Mouse (Mus musculus) stomach, postnatal 0 days (tissue): ENCODE measurements around the gene Cep95. TPM values are rescaled to one million over a fixed set of nuclear protein-coding genes. Genes with fewer than 3 reads are reported as not detected.

Experiments used
- ATAC-seq: fragments of 200-750 bp; cut with Nextera tagmentation; 2 replicates; pipeline ENCODE4 v1.8.0; 2017; ENCODE audit not compliant: low FRiP score, low TSS enrichment
- DNase-seq: peaks from one replicate; pipeline ENCODE4 v3.0.0-alpha.2; 2016; ENCODE audit warnings: low spot score
- H3K27ac ChIP-seq: fragments of 300-500 bp; sonication (generic); replicated peaks from 2 replicates; pipeline ENCODE4 v1.5.1; 2014; ENCODE audit warnings: mild to moderate bottlenecking, control low read depth
- H3K27me3 ChIP-seq: fragments of 300-500 bp; sonication (generic); 2 replicates; pipeline ENCODE4 v1.6.1; 2014; ENCODE audit warnings: low read length; ENCODE audit not compliant: control insufficient read depth, insufficient read depth
- H3K36me3 ChIP-seq: fragments of 300-500 bp; sonication (generic); 2 replicates; pipeline ENCODE4 v1.6.1; 2014; ENCODE audit warnings: low read length, mixed read lengths; ENCODE audit not compliant: control insufficient read depth, insufficient read depth
- H3K4me1 ChIP-seq: fragments of 300-500 bp; sonication (generic); replicated peaks from 2 replicates; pipeline ENCODE4 v1.6.1; 2014; ENCODE audit warnings: antibody characterized with exemption; ENCODE audit not compliant: control insufficient read depth, insufficient read depth
- H3K4me2 ChIP-seq: fragments of 300-500 bp; sonication (generic); replicated peaks from 2 replicates; pipeline ENCODE4 v1.6.1; 2014; ENCODE audit warnings: low read depth, mild to moderate bottlenecking, control low read depth, moderate library complexity
- H3K4me3 ChIP-seq: fragments of 300-500 bp; sonication (generic); 2 replicates; pipeline ENCODE4 v1.5.1; 2014; ENCODE audit warnings: low read depth, low read length, control low read depth
- H3K9ac ChIP-seq: fragments of 300-500 bp; sonication (generic); 2 replicates; pipeline ENCODE4 v1.6.1; 2014; ENCODE audit warnings: mild to moderate bottlenecking, low read length, control low read depth, mixed read lengths
- H3K9me3 ChIP-seq: fragments of 300-500 bp; sonication (generic); 2 replicates; pipeline ENCODE4 v1.6.1; 2016; ENCODE audit warnings: low read length; ENCODE audit not compliant: control insufficient read depth
- CTCF ChIP-seq: IDR thresholded peaks from 2 replicates; pipeline ENCODE4 v1.5.1; 2016; ENCODE audit warnings: antibody characterized with exemption, low read depth, mild to moderate bottlenecking, moderate library complexity
- EP300 ChIP-seq: optimal IDR thresholded peaks from 2 replicates; pipeline ENCODE3; 2016; ENCODE audit warnings: antibody characterized with exemption
- WGBS: fragments of 180-500 bp; shearing (Covaris S2); extraction: QIAGEN DNeasy Blood & Tissue Kit; methylation state at CpG from one replicate; pipeline ENCODE4 v1.1.7; 2014; 5-methylcytosine and 5-hydroxymethylcytosine counted together
- polyA plus RNA-seq: library from polyadenylated mRNA; unstranded; fragments of >200 nt; fragmentation: Nextera tagmentation; extraction: Ambion mirVana; gene quantifications from 2 replicates; pipeline ENCODE4 v1.2.1, GENCODE M21; 2015

Cep95 gene
- polyA plus RNA-seq, 1 experiment from 2014 or later: 4.9 TPM

- H3K4me3 ChIP-seq: no peak overlapping the region
- DNase-seq: no peak
- H3K9me3 ChIP-seq: no peaks in the 10 kb centered on the region
- ATAC-seq: no peak
- TF ChIP-seq EP300 (no peak), CTCF (peak; percentile 77)
- no peak overlapping the region for H3K27ac ChIP-seq
- WGBS: 93% methylated on average over 9 of the region's 9 CpGs
- H3K4me2 ChIP-seq: no peak overlapping the region
- peaks cover 34% of the 10 kb centered on the region for H3K36me3 ChIP-seq
- no peaks in the 10 kb centered on the region for H3K4me1 ChIP-seq
- no peaks in the 10 kb centered on the region for H3K27me3 ChIP-seq
- no peak overlapping the region for H3K9ac ChIP-seq
Measured at GRCm38 (mm10) chr11:106770195-106770974, 18.7 kb upstream of the Cep95 start.

GRCm38 (mm10) chr11:106773061-106773460, 16.0 kb upstream of the Cep95 start:
- WGBS: 92% methylated on average over 9 of the region's 9 CpGs
- Histone ChIP-seq H3K4me2 (no peak overlapping the region), H3K9me3 (no peaks in the 10 kb centered on the region), H3K36me3 (peaks cover 31% of the 10 kb centered on the region), H3K9ac (no peak overlapping the region), H3K27ac (no peak overlapping the region), H3K27me3 (no peaks in the 10 kb centered on the region), H3K4me3 (no peak overlapping the region), H3K4me1 (no peaks in the 10 kb centered on the region)
- TF ChIP-seq EP300 (no peak), CTCF (no peak)
- no peak for ATAC-seq
- DNase-seq: no peak

- no peak for TF ChIP-seq CTCF
- no peak for TF ChIP-seq EP300
- DNase-seq: no peak
- H3K36me3 ChIP-seq: peaks cover 27% of the 10 kb centered on the region
- H3K4me2 ChIP-seq: no peak overlapping the region
- no peak for ATAC-seq
- H3K27me3 ChIP-seq: no peaks in the 10 kb centered on the region
- H3K9ac ChIP-seq: no peak overlapping the region
- WGBS: 85% methylated on average over 4 of the region's 4 CpGs
- no peak overlapping the region for H3K27ac ChIP-seq
- H3K4me1 ChIP-seq: no peaks in the 10 kb centered on the region
- H3K9me3 ChIP-seq: no peaks in the 10 kb centered on the region
- no peak overlapping the region for H3K4me3 ChIP-seq
Measured at GRCm38 (mm10) chr11:106776960-106777359, 12.1 kb upstream of the Cep95 start.

GRCm38 (mm10) chr11:106777395-106777794, 11.7 kb upstream of the Cep95 start:
- no peak for TF ChIP-seq EP300
- TF ChIP-seq CTCF: no peak
- Histone ChIP-seq H3K27me3 (no peaks in the 10 kb centered on the region), H3K4me1 (no peaks in the 10 kb centered on the region), H3K9ac (no peak overlapping the region), H3K27ac (0 out of 2 replicates have a peak overlapping the region, but pooled peaks have one; percentile 8), H3K36me3 (peaks cover 26% of the 10 kb centered on the region), H3K4me2 (0 out of 2 replicates have a peak overlapping the region, but pooled peaks have one; percentile 84), H3K9me3 (no peaks in the 10 kb centered on the region), H3K4me3 (no peak overlapping the region)
- ATAC-seq (no peak), DNase-seq (no peak)
- WGBS: 74% methylated on average over 3 of the region's 3 CpGs

- TF ChIP-seq EP300: no peak
- TF ChIP-seq CTCF: no peak
- H3K27ac ChIP-seq: no peak overlapping the region
- ATAC-seq (no peak), DNase-seq (no peak)
- H3K9ac ChIP-seq: no peak overlapping the region
- no peaks in the 10 kb centered on the region for H3K9me3 ChIP-seq
- no peaks in the 10 kb centered on the region for H3K27me3 ChIP-seq
- no peak overlapping the region for H3K4me3 ChIP-seq
- WGBS: 78% methylated on average over 7 of the region's 7 CpGs
- peaks cover 31% of the 10 kb centered on the region for H3K36me3 ChIP-seq
- peak overlapping the region; percentile 84 for H3K4me2 ChIP-seq
- H3K4me1 ChIP-seq: no peaks in the 10 kb centered on the region
Measured at GRCm38 (mm10) chr11:106778132-106778531, 10.9 kb upstream of the Cep95 start.
